Mouse (Mus musculus): Measurements from ENCODE around the gene Aspscr1. TPM values are rescaled to one million over a fixed set of nuclear protein-coding genes. Genes with fewer than 3 reads are reported as not detected.

The Aspscr1 gene
- polyA plus RNA-seq, 1 experiment, result 234 TPM

DNA sequence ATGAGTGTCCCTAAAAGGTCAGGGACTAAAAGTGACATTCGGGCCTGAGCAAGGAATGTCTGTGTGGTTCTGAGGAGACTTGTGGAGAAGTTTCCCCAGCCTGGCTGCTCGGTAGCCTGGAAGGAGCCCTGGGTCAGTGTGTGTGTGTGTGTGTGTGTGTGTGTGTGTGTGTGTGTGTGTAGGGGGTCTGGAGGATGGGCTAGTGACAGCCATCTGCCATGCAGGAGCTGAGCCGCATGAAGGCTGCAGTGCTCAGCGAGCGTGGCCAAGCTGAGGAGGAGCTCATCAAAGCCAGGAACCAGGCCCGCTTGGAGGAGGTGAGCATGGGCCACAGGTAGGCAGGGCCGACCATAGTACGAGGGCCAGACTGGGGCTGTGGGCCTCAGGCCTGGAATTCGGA, 46.5 kb downstream of the Aspscr1 start:
- TF ChIP-seq CTCF (IDR thresholded peaks at IDR 0.05; ENCODE audit: control insufficient read depth, insufficient read depth, insufficient replicate concordance, low read depth, low read length) (no peak), POLR2A (IDR thresholded peaks at IDR 0.05; ENCODE audit: control insufficient read depth, low read depth, low read length) (no peak)
- no peak overlapping the region for H3K4me3 ChIP-seq (ENCODE audit: control insufficient read depth, low read depth, low read length)
- H3K36me3 ChIP-seq (ENCODE audit: control insufficient read depth, insufficient read depth, low read length), result no peaks in the 10 kb centered on the region
- H3K27me3 ChIP-seq (ENCODE audit: control insufficient read depth, insufficient read depth, low read length), result no peaks in the 10 kb centered on the region
- H3K27ac ChIP-seq (ENCODE audit: control insufficient read depth, insufficient read depth, low read depth, low read length), result no peak overlapping the region
- peaks cover 18% of the 10 kb centered on the region for H3K4me1 ChIP-seq (ENCODE audit: control insufficient read depth, insufficient read depth, low read length)

DNA sequence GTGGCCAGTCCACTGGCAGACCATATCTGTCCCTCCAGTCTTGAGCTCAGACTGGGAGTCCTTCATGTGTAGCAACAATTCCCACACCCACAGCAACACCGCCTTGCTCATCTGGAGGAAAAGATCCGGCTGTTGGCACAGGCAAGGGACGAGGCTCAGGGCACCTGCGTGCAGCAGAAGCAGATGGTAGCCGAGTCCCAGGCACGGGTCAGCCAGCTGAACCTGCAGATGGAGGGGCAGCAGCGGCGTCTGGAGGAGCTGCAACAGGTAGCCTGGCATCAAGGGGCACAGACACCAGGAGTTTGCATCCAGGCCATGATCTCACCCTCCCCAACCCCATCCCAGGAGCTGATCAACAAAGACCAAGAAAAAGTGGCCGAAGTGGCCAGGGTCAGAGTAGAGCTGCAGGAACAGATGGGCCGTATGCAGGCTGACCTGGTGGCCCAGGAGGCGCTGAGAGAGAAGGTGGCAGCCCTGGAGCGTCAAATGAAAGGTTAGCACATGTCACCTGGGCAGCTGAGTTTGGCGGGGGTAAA, 47.1 kb downstream of the Aspscr1 start:
- H3K27me3 ChIP-seq (ENCODE audit: control insufficient read depth, insufficient read depth, low read length), result no peaks in the 10 kb centered on the region
- H3K4me3 ChIP-seq (ENCODE audit: control insufficient read depth, low read depth, low read length), result no peak overlapping the region
- TF ChIP-seq CTCF (IDR thresholded peaks at IDR 0.05; ENCODE audit: control insufficient read depth, insufficient read depth, insufficient replicate concordance, low read depth, low read length), result no peak
- no peak for TF ChIP-seq POLR2A (IDR thresholded peaks at IDR 0.05; ENCODE audit: control insufficient read depth, low read depth, low read length)
- peaks cover 16% of the 10 kb centered on the region for H3K4me1 ChIP-seq (ENCODE audit: control insufficient read depth, insufficient read depth, low read length)
- H3K36me3 ChIP-seq (ENCODE audit: control insufficient read depth, insufficient read depth, low read length), result no peaks in the 10 kb centered on the region
- H3K27ac ChIP-seq (ENCODE audit: control insufficient read depth, insufficient read depth, low read depth, low read length), result no peak overlapping the region

DNA sequence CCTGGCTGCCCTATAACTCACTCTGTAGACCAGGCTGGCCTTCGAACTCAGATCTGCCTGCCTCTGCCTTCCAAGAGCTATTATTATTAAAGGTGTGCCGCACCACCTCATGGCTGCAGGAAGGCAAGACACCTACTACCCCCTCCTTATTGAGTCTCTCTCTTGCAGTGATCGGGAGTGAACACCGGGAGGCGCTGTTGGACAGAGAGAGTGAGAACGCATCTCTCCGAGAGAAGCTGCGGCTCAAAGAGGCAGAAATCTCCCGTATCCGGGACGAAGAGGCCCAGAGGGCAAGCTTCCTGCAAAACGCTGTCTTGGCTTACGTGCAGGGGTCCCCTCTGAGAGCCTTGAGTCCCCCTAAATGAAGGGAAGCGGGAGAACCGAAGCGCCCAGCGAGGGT, 47.7 kb downstream of the Aspscr1 start:
- Histone ChIP-seq H3K4me1 (ENCODE audit: control insufficient read depth, insufficient read depth, low read length) (peaks cover 16% of the 10 kb centered on the region), H3K27ac (ENCODE audit: control insufficient read depth, insufficient read depth, low read depth, low read length) (no peak overlapping the region), H3K36me3 (ENCODE audit: control insufficient read depth, insufficient read depth, low read length) (no peaks in the 10 kb centered on the region), H3K27me3 (ENCODE audit: control insufficient read depth, insufficient read depth, low read length) (no peaks in the 10 kb centered on the region), H3K4me3 (ENCODE audit: control insufficient read depth, low read depth, low read length) (no peak overlapping the region)
- no peak for TF ChIP-seq POLR2A (IDR thresholded peaks at IDR 0.05; ENCODE audit: control insufficient read depth, low read depth, low read length)
- TF ChIP-seq CTCF (IDR thresholded peaks at IDR 0.05; ENCODE audit: control insufficient read depth, insufficient read depth, insufficient replicate concordance, low read depth, low read length), result peak; percentile 91; the same call in 1 of the 2 replicates

GRCm38 (mm10) chr11:120721124-120722066, 48.6 kb downstream of the Aspscr1 start, which contains the start of gene Rac3:
Gene Rac3 (plus strand): TSS chr11:120721470.
- Histone ChIP-seq H3K4me1 (ENCODE audit: control insufficient read depth, insufficient read depth, low read length) (peaks cover 17% of the 10 kb centered on the region), H3K4me3 (ENCODE audit: control insufficient read depth, low read depth, low read length) (peak within 1 kb of the TSS; percentile 46), H3K27ac (ENCODE audit: control insufficient read depth, insufficient read depth, low read depth, low read length) (no peak within 1 kb of the TSS), H3K36me3 (ENCODE audit: control insufficient read depth, insufficient read depth, low read length) (no peaks in the 10 kb centered on the region), H3K27me3 (ENCODE audit: control insufficient read depth, insufficient read depth, low read length) (no peaks in the 10 kb centered on the region)
- TF ChIP-seq CTCF (IDR thresholded peaks at IDR 0.05; ENCODE audit: control insufficient read depth, insufficient read depth, insufficient replicate concordance, low read depth, low read length) (no peak), POLR2A (IDR thresholded peaks at IDR 0.05; ENCODE audit: control insufficient read depth, low read depth, low read length) (no peak)

DNA sequence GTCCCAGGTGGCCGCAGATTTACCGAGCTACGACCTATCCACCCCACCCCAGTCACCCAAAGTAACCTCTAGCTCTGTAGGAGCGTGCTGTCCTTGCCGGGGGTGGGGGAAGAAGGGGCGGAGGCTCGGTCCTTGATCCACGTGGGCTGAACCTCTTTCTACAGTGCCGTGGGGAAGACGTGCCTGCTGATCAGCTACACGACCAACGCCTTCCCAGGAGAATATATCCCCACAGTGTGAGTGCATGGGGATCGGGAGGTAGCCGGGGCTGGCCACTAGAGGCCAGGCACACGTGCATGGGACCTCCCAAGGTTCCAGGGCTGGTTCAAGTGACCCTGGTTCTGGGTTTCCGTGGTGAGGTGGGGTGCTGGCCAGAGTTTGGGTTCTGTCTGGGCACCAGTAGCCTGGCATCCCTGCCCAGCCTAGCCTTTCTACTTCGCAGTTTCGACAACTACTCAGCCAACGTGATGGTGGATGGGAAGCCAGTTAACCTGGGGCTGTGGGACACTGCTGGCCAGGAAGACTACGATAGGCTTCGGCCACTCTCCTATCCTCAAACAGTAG, 49.4 kb downstream of the Aspscr1 start:
- H3K27me3 ChIP-seq (ENCODE audit: control insufficient read depth, insufficient read depth, low read length), result no peaks in the 10 kb centered on the region

DNA sequence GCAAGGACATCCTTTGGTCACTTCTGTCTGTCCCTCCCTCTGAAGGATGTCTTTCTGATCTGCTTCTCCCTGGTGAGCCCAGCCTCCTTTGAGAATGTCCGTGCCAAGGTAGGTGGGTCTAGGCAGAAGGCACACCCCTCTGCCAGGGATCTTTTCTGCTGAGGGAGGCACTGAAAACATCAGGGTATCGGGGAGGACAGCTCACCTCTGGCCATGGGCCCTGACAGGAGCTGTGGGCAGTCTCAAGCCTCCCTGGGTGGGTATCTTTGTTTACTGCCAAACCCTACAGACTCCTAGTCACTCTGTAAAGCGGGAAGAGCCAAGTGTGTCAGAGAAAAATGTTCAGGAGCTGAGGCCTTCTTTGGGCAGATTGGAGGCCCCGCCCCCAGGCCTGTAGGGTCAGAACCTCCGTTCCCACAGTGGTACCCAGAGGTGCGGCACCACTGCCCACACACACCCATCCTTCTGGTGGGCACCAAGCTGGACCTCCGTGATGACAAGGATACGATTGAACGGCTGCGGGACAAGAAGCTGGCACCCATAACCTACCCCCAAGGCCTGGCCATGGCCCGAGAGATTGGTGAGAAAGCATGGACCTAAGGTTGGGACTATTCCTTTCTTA, 50.1 kb downstream of the Aspscr1 start:
- Histone ChIP-seq H3K36me3 (ENCODE audit: control insufficient read depth, insufficient read depth, low read length) (no peaks in the 10 kb centered on the region), H3K27me3 (ENCODE audit: control insufficient read depth, insufficient read depth, low read length) (no peaks in the 10 kb centered on the region), H3K27ac (ENCODE audit: control insufficient read depth, insufficient read depth, low read depth, low read length) (no peak overlapping the region), H3K4me3 (ENCODE audit: control insufficient read depth, low read depth, low read length) (no peak overlapping the region), H3K4me1 (ENCODE audit: control insufficient read depth, insufficient read depth, low read length) (peaks cover 21% of the 10 kb centered on the region)
- TF ChIP-seq POLR2A (IDR thresholded peaks at IDR 0.05; ENCODE audit: control insufficient read depth, low read depth, low read length) (no peak), CTCF (IDR thresholded peaks at IDR 0.05; ENCODE audit: control insufficient read depth, insufficient read depth, insufficient replicate concordance, low read depth, low read length) (no peak)

More for the DNA sequence above, 49.4 kb downstream of the Aspscr1 start:
- peaks cover 21% of the 10 kb centered on the region for H3K4me1 ChIP-seq (ENCODE audit: control insufficient read depth, insufficient read depth, low read length)
- H3K4me3 ChIP-seq (ENCODE audit: control insufficient read depth, low read depth, low read length), result peak overlapping the region; percentile 46
- no peak overlapping the region for H3K27ac ChIP-seq (ENCODE audit: control insufficient read depth, insufficient read depth, low read depth, low read length)
- TF ChIP-seq CTCF (IDR thresholded peaks at IDR 0.05; ENCODE audit: control insufficient read depth, insufficient read depth, insufficient replicate concordance, low read depth, low read length) (no peak), POLR2A (IDR thresholded peaks at IDR 0.05; ENCODE audit: control insufficient read depth, low read depth, low read length) (no peak)
- no peaks in the 10 kb centered on the region for H3K36me3 ChIP-seq (ENCODE audit: control insufficient read depth, insufficient read depth, low read length)

- no peak for TF ChIP-seq POLR2A (IDR thresholded peaks at IDR 0.05; ENCODE audit: control insufficient read depth, low read depth, low read length)
- TF ChIP-seq CTCF (IDR thresholded peaks at IDR 0.05; ENCODE audit: control insufficient read depth, insufficient read depth, insufficient replicate concordance, low read depth, low read length), result no peak
- H3K27me3 ChIP-seq (ENCODE audit: control insufficient read depth, insufficient read depth, low read length), result no peaks in the 10 kb centered on the region
- H3K36me3 ChIP-seq (ENCODE audit: control insufficient read depth, insufficient read depth, low read length), result no peaks in the 10 kb centered on the region
- H3K4me1 ChIP-seq (ENCODE audit: control insufficient read depth, insufficient read depth, low read length), result peaks cover 21% of the 10 kb centered on the region
- H3K27ac ChIP-seq (ENCODE audit: control insufficient read depth, insufficient read depth, low read depth, low read length), result no peak overlapping the region
- no peak overlapping the region for H3K4me3 ChIP-seq (ENCODE audit: control insufficient read depth, low read depth, low read length)
Measured at GRCm38 (mm10) chr11:120723509-120723908, 50.7 kb downstream of the Aspscr1 start.

Data from testis, adult 2 months (tissue).